ENCODE assay signal across 7 mouse cellular contexts in genomic region chr11:52003772-52004528, GRCm38 (mm10). TPM values are rescaled to one million over a fixed set of nuclear protein-coding genes. Genes with fewer than 3 reads are reported as not detected.
A peak's percentile ranks its signal among the peaks of the same experiment; 100 is the strongest.
DNase-seq lines count a peak whose midpoint lies in the region; ATAC-seq lines count a peak whose summit lies in the region.

Gene Cdkl3 (plus strand): TSS chr11:52004221.

- peak within 1 kb of the TSS; percentile 58 for H3K4me3 ChIP-seq in intestine, embryonic 16.5 days (ENCODE audit: low read length)
- peak within 1 kb of the TSS; percentile 79 for H3K4me3 ChIP-seq in midbrain, embryonic 11.5 days (ENCODE audit: low read depth, low read length)

- H3K36me3 ChIP-seq in intestine, embryonic 16.5 days (ENCODE audit: control insufficient read depth, insufficient read depth, low read length), result no peaks in the 10 kb centered on the region
- H3K36me3 ChIP-seq in midbrain, embryonic 11.5 days (ENCODE audit: control insufficient read depth, insufficient read depth, low read length), result no peaks in the 10 kb centered on the region

- peak within 1 kb of the TSS; percentile 50 for H3K4me2 ChIP-seq in intestine, embryonic 16.5 days (ENCODE audit: low read depth, low read length)
- H3K4me2 ChIP-seq in midbrain, embryonic 11.5 days, result peak within 1 kb of the TSS; percentile 48

- H3K9me3 ChIP-seq in intestine, embryonic 16.5 days (ENCODE audit: control insufficient read depth, low read length), result no peaks in the 10 kb centered on the region
- H3K9me3 ChIP-seq in midbrain, embryonic 11.5 days (ENCODE audit: control insufficient read depth, low read length), result no peaks in the 10 kb centered on the region

- ATAC-seq in intestine, embryonic 16.5 days, result peak; percentile 90
- ATAC-seq in midbrain, embryonic 11.5 days (ENCODE audit: low FRiP score), result peak; percentile 90

- WGBS in intestine, embryonic 16.5 days, result 0% methylated on average over 50 of the region's 51 CpGs
- under 1% methylated on average over 51 of the region's 51 CpGs for WGBS in midbrain, embryonic 11.5 days

- H3K4me1 ChIP-seq in intestine, embryonic 16.5 days (ENCODE audit: control insufficient read depth, insufficient read depth, low read length), result peaks cover 24% of the 10 kb centered on the region
- peaks cover 6% of the 10 kb centered on the region for H3K4me1 ChIP-seq in midbrain, embryonic 11.5 days (ENCODE audit: control insufficient read depth, insufficient read depth, low read length)

- peak; percentile 98 for DNase-seq in adrenal gland, adult 2 months
- DNase-seq in embryo, embryonic 11.5 days (ENCODE audit: low read depth, low spot score), result peak; percentile 92
- DNase-seq in gastrocnemius, postnatal 36 days, result peak; percentile 85 to 94
- peak; percentile 88 for DNase-seq in left cerebral cortex, postnatal 36 days (ENCODE audit: low spot score in 2 of 2)
- DNase-seq in midbrain, embryonic 11.5 days (ENCODE audit: low spot score, missing footprints), result peak; percentile 98
- peak; percentile 97 for DNase-seq in skeletal muscle tissue, adult 2 months (ENCODE audit: low read depth, low spot score)

- H3K9ac ChIP-seq in intestine, embryonic 16.5 days (ENCODE audit: low read depth, low read length), result peak within 1 kb of the TSS; percentile 73
- H3K9ac ChIP-seq in midbrain, embryonic 11.5 days (ENCODE audit: low read length), result peak within 1 kb of the TSS; percentile 87

- intact Hi-C loops in gastrocnemius, postnatal 36 days (cut with DNase I), result loop anchor here (5.0 kb wide), 2 partner anchors 93 to 147 kb away; partner anchors contain the start of genes Jade2 and Ppp2ca
- intact Hi-C loops in left cerebral cortex, postnatal 36 days (cut with DNase I), result loop anchor here (5.0 to 10.0 kb wide), 2 partner anchors 93 to 341 kb away; partner anchors contain the start of gene Ppp2ca

- H3K27me3 ChIP-seq in intestine, embryonic 16.5 days (replicated peaks; ENCODE audit: control insufficient read depth, insufficient read depth, low read length), result no peaks in the 10 kb centered on the region
- no peaks in the 10 kb centered on the region for H3K27me3 ChIP-seq in midbrain, embryonic 11.5 days (ENCODE audit: control insufficient read depth, insufficient read depth, low read length)

- peak within 1 kb of the TSS; percentile 95 for H3K27ac ChIP-seq in intestine, embryonic 16.5 days (ENCODE audit: low read length)
- peak within 1 kb of the TSS; percentile 84 for H3K27ac ChIP-seq in midbrain, embryonic 11.5 days (ENCODE audit: low read depth, low read length)

RNA-seq across cellular contexts. Expression of gene Cdkl3, which starts in this region (rescaled TPM):
- 1 to 10 TPM; 3.7 to 4.3 TPM for total RNA-seq in adrenal gland, adult 2 months (2021)
- 1.1 TPM in 2 replicates for polyA plus RNA-seq in adrenal gland, adult 2 months (2012; rRNA removed)
- 1 to 10 TPM; 1.6 to 2.5 TPM for total RNA-seq in gastrocnemius, postnatal 36 days (2021)
- 4.2 and 6.0 TPM in 2 replicates for polyA plus RNA-seq in intestine, embryonic 16.5 days (2015; fragmentation: Nextera tagmentation; extraction: Ambion mirVana)
- total RNA-seq in left cerebral cortex, postnatal 36 days (2021), result 10 to 100 TPM; 15.9 to 17.0 TPM
- polyA plus RNA-seq in midbrain, embryonic 11.5 days (2014; fragmentation: Nextera tagmentation; extraction: Ambion mirVana), result 11.0 and 16.6 TPM in 2 replicates

Comparison
In these comparisons a context has a peak if more than half of its experiments do, and no peak if none do; other contexts are left out.
1. Peak in every context shown above with its lines: DNase-seq, ATAC-seq, H3K4me3 ChIP-seq and H3K27ac ChIP-seq.